Mouse (Mus musculus): Measurements from ENCODE around the gene Grap. TPM values are rescaled to one million over a fixed set of nuclear protein-coding genes. Genes with fewer than 3 reads are reported as not detected.

The Grap gene
- polyA plus RNA-seq, 1 experiment from 2014 or later, result 4.3 TPM

DNA sequence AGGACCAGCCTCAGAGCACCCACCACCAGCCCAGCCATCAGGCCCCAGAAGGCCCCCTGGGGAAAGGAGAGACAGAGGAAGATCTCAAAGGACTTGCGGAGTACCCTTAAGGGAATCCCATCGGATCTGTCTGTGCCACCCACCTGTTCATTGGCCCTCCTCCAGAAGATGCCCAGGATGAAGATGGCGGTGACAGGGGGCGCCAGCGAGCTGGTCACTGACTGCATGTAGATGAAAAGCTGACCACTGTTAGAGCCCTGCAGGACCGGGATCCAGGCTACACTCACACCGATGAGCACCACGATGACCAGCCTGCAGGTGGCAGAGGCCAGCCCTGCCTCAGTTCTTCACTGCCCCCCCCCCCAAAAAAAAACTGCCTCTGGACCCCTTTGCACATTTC lies 20.6 kb downstream of the Grap start:
- H3K4me3 ChIP-seq (replicated peaks), result no peak overlapping the region
- no peak overlapping the region for H3K4me2 ChIP-seq
- H3K27ac ChIP-seq (replicated peaks), result no peak overlapping the region
- ATAC-seq (ENCODE audit: insufficient read depth), result no peak
- WGBS (ENCODE audit: insufficient replicate concordance), result 34% methylated on average over 8 of the region's 8 CpGs
- H3K4me1 ChIP-seq (replicated peaks), result 0 out of 2 replicates have a peak, but pooled peaks cover 3% of the 10 kb centered on the region
- H3K27me3 ChIP-seq, result peaks cover 42% of the 10 kb centered on the region
- H3K9me3 ChIP-seq (replicated peaks), result no peaks in the 10 kb centered on the region
- no peaks in the 10 kb centered on the region for H3K36me3 ChIP-seq (replicated peaks)
- H3K9ac ChIP-seq, result no peak overlapping the region

DNA sequence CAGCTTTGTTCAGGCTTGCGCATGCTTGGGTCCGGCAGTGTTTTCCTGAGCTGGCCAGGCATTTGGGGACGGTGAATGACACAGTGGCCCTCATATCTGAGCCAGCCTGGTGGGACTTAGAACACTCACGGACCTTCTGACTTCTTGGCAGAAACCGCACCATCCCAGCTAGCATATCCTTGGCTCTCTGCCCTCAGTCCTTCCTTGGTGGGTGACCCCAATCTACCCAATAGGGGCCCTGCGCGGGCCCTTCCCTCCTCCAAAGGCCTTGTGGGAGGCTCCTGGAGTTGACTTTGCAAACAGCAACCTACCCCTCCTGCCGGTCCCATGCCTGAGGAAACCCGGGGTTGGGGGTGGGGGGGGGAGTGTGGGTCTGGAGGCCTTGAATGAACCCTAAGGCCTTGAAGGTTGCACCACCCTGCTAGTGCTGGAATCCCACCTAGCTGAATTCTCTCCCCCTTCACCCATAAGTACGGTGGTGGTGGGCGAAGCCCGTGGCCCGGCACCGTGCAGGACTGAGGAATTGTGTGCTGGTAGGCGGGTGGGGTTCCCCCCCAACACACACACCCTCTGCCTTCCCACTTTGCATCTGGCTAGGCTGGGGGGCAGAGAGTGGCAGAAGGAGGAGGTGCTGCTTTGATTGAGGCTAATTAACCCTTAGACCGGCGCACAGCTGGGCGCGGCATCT lies 21.2 kb downstream of the Grap start:
- H3K27ac ChIP-seq (replicated peaks), result no peak overlapping the region
- 41% methylated on average over 19 of the region's 19 CpGs for WGBS (ENCODE audit: insufficient replicate concordance)
- no peaks in the 10 kb centered on the region for H3K9me3 ChIP-seq (replicated peaks)
- no peaks in the 10 kb centered on the region for H3K36me3 ChIP-seq (replicated peaks)
- no peak overlapping the region for H3K9ac ChIP-seq
- peaks cover 47% of the 10 kb centered on the region for H3K27me3 ChIP-seq
- no peak overlapping the region for H3K4me3 ChIP-seq (replicated peaks)
- 0 out of 2 replicates have a peak, but pooled peaks cover 3% of the 10 kb centered on the region for H3K4me1 ChIP-seq (replicated peaks)
- ATAC-seq (ENCODE audit: insufficient read depth), result no peak
- H3K4me2 ChIP-seq, result no peak overlapping the region

- 10% methylated on average over 8 of the region's 8 CpGs for WGBS (ENCODE audit: insufficient replicate concordance)
- Histone ChIP-seq H3K4me2 (no peak overlapping the region), H3K4me1 (replicated peaks) (0 out of 2 replicates have a peak, but pooled peaks cover 3% of the 10 kb centered on the region), H3K27ac (replicated peaks) (no peak overlapping the region), H3K4me3 (replicated peaks) (no peak overlapping the region), H3K9ac (no peak overlapping the region), H3K36me3 (replicated peaks) (no peaks in the 10 kb centered on the region), H3K9me3 (replicated peaks) (no peaks in the 10 kb centered on the region), H3K27me3 (peaks cover 52% of the 10 kb centered on the region)
- no peak for ATAC-seq (ENCODE audit: insufficient read depth)
These were observed 21.7 kb downstream of the Grap start for GRCm38 (mm10) chr11:61674839-61675159.

GRCm38 (mm10) chr11:61675332-61675731 lies 22.3 kb downstream of the Grap start:
- WGBS (ENCODE audit: insufficient replicate concordance), result 28% methylated on average over 2 of the region's 2 CpGs
- ATAC-seq (ENCODE audit: insufficient read depth), result no peak
- Histone ChIP-seq H3K4me2 (no peak overlapping the region), H3K36me3 (replicated peaks) (no peaks in the 10 kb centered on the region), H3K4me3 (replicated peaks) (no peak overlapping the region), H3K27ac (replicated peaks) (no peak overlapping the region), H3K9me3 (replicated peaks) (no peaks in the 10 kb centered on the region), H3K4me1 (replicated peaks) (0 out of 2 replicates have a peak, but pooled peaks cover 3% of the 10 kb centered on the region), H3K27me3 (peaks cover 53% of the 10 kb centered on the region), H3K9ac (no peak overlapping the region)

GRCm38 (mm10) chr11:61676216-61676854 lies 23.3 kb downstream of the Grap start:
- no peak overlapping the region for H3K4me3 ChIP-seq (replicated peaks)
- H3K36me3 ChIP-seq (replicated peaks), result no peaks in the 10 kb centered on the region
- no peak overlapping the region for H3K4me2 ChIP-seq
- WGBS (ENCODE audit: insufficient replicate concordance), result 60% methylated on average over 7 of the region's 7 CpGs
- H3K9ac ChIP-seq, result no peak overlapping the region
- H3K4me1 ChIP-seq (replicated peaks), result 0 out of 2 replicates have a peak, but pooled peaks cover 3% of the 10 kb centered on the region
- peaks cover 53% of the 10 kb centered on the region for H3K27me3 ChIP-seq
- H3K9me3 ChIP-seq (replicated peaks), result no peaks in the 10 kb centered on the region
- no peak overlapping the region for H3K27ac ChIP-seq (replicated peaks)
- ATAC-seq (ENCODE audit: insufficient read depth), result no peak

DNA sequence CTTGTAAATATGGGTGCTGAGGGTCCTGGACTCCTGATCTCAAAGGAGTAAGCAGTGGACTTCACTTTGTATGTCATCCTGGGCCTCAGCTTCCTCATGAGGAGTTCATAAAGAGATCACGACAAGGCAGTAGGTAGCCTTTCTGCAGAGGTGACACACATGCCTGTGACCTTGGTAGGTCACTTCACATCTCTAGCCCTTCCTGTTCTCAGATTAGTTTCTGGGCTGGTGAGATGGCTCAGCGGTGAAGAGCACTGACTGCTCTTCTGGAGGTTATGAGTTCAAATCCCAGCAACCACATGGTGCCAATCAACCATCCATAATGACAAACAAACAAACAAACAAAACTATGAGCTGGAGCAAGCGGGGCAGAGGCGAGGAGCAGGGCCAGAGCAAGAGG lies 24.6 kb downstream of the Grap start:
- Histone ChIP-seq H3K27me3 (peaks cover 58% of the 10 kb centered on the region), H3K4me2 (no peak overlapping the region), H3K27ac (replicated peaks) (no peak overlapping the region), H3K9me3 (replicated peaks) (no peaks in the 10 kb centered on the region), H3K4me1 (replicated peaks) (0 out of 2 replicates have a peak, but pooled peaks cover 3% of the 10 kb centered on the region), H3K4me3 (replicated peaks) (no peak overlapping the region), H3K36me3 (replicated peaks) (no peaks in the 10 kb centered on the region), H3K9ac (no peak overlapping the region)
- no peak for ATAC-seq (ENCODE audit: insufficient read depth)
- WGBS (ENCODE audit: insufficient replicate concordance), result 58% methylated on average over 4 of the region's 4 CpGs

DNA sequence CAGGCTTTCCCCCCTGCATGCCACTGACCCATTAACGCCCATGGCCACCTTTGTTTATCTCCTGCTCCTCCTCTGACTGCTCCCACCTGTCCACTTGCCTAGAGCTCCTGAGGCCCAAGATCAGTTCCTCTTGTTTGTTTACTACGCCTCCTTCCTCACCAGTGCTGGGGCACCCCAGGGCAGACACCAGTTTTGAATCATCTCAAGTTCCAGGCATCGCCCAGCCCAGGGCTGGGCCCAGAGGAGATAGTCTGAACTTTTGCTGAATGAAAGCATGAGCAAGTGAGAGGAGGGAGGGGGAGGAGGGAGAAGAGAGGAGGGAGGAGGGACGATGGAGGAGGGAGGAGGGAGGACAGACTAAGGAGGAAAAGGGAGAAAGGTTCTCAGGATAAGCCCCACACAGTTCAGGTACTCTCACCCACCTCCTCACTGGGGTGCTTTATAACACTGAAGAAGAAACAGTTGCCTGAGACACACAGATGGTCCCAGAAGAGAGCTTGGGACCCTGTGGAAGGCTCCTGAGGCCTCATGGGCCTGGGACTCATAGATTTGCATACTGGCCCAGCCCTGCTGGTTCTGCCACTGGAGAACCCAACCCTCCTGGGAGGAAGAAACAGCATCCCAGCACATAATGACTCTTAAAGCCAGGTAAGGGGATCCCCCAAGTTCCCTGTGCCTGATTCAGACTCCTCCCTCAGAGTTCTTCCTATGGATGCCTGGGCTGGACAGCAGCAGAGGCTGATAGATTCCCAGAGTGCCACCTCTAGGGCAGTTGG lies 26.2 kb downstream of the Grap start:
- no peak for ATAC-seq (ENCODE audit: insufficient read depth)
- Histone ChIP-seq H3K4me2 (no peak overlapping the region), H3K36me3 (replicated peaks) (no peaks in the 10 kb centered on the region), H3K27ac (replicated peaks) (no peak overlapping the region), H3K27me3 (peaks cover 63% of the 10 kb centered on the region), H3K4me3 (replicated peaks) (no peak overlapping the region), H3K9me3 (replicated peaks) (no peaks in the 10 kb centered on the region), H3K9ac (no peak overlapping the region), H3K4me1 (replicated peaks) (peaks cover 14% of the 10 kb centered on the region)
- WGBS (ENCODE audit: insufficient replicate concordance), result 52% methylated on average over 4 of the region's 4 CpGs

DNA sequence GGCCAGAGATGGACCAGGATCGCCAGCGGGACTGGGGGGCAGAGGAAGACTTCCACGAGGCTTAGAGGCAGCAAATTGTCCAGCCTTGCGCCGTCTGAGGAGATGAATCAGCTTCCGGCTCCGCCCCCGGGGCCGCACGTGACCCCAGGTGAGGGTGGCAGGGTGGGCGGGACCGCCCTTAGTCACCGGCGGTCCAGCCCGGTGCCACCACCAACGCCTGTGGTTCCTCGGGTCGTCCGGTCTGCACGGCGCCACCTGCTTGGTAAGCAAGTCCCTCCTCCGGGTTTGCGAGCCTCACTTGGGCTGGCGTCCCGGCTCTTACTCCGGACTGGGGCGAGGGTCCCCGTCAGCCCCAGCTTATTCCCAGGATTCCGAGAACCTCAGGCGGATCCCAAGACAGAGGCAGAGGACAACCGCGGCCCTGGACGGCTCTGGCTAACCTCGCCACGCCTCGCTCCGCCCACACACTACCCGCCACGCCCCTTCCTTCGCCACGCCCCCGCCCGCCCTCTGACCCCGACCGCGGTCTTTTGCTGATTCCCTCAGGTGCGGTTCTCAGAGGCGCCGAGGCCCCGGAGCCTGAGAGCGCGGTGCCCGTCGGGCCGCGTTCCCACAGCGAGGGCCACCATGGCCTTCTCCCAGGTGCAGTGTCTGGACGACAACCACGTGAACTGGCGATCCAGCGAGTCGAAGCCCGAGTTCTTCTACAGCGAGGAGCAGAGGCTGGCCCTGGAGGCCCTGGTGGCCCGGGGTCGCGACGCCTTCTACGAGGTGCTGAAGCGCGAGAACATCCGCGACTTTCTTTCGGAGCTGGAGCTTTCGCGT lies 31.1 kb downstream of the Grap start, which contains the start of gene Fam83g:
Fam83g (plus strand) TSS at position 185 of the 825 bp plus-strand sequence.
- peaks cover 40% of the 10 kb centered on the region for H3K27me3 ChIP-seq
- H3K4me3 ChIP-seq (replicated peaks), result peak within 1 kb of the TSS; percentile 69
- 2% methylated on average over 76 of the region's 76 CpGs for WGBS (ENCODE audit: insufficient replicate concordance)
- H3K9me3 ChIP-seq (replicated peaks), result no peaks in the 10 kb centered on the region
- peaks cover 60% of the 10 kb centered on the region for H3K4me1 ChIP-seq (replicated peaks)
- peak within 1 kb of the TSS; percentile 84 for H3K27ac ChIP-seq (replicated peaks)
- H3K9ac ChIP-seq, result peak within 1 kb of the TSS; percentile 75
- peak within 1 kb of the TSS; percentile 94 for H3K4me2 ChIP-seq
- 0 out of 2 replicates have a peak, but pooled peaks cover 6% of the 10 kb centered on the region for H3K36me3 ChIP-seq (replicated peaks)
- peak; percentile 79 for ATAC-seq (ENCODE audit: insufficient read depth)

GRCm38 (mm10) chr11:61685119-61685725 lies 32.2 kb downstream of the Grap start:
- Histone ChIP-seq H3K9ac (peak overlapping the region; percentile 75), H3K27ac (replicated peaks) (peak overlapping the region; percentile 84), H3K4me1 (replicated peaks) (peaks cover 68% of the 10 kb centered on the region), H3K9me3 (replicated peaks) (no peaks in the 10 kb centered on the region), H3K4me2 (peak overlapping the region; percentile 94), H3K36me3 (replicated peaks) (0 out of 2 replicates have a peak, but pooled peaks cover 6% of the 10 kb centered on the region), H3K27me3 (peaks cover 33% of the 10 kb centered on the region), H3K4me3 (replicated peaks) (peak overlapping the region; percentile 69)
- WGBS (ENCODE audit: insufficient replicate concordance), result 29% methylated on average over 8 of the region's 8 CpGs
- no peak for ATAC-seq (ENCODE audit: insufficient read depth)

DNA sequence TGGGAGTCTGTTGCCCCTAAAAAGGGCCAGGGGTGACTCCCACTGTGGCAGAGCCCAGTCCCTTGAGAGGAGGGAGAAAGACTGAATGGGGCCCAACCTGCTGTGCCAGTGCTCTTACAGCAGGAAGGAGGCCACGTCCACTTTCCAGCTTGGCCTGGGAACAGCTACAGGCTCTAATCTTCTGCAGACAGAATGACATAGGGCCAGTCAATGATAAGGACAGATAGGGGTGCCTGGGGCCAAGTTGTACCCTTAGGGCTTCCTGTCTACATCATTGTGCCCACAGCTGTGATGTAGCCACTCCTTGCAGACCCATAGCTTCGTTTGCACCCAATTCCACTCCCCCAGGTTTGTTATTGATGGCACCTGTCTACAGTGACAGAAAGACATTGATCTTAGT lies 33.1 kb downstream of the Grap start:
- Histone ChIP-seq H3K4me3 (replicated peaks) (peak overlapping the region; percentile 69), H3K9me3 (replicated peaks) (no peaks in the 10 kb centered on the region), H3K27me3 (peaks cover 33% of the 10 kb centered on the region), H3K9ac (peak overlapping the region; percentile 75), H3K27ac (replicated peaks) (peak overlapping the region; percentile 84), H3K36me3 (replicated peaks) (0 out of 2 replicates have a peak, but pooled peaks cover 6% of the 10 kb centered on the region), H3K4me1 (replicated peaks) (peaks cover 68% of the 10 kb centered on the region), H3K4me2 (peak overlapping the region; percentile 94)
- ATAC-seq (ENCODE audit: insufficient read depth), result peak; percentile 76
- 12% methylated on average over 2 of the region's 2 CpGs for WGBS (ENCODE audit: insufficient replicate concordance)

Data from liver, embryonic 15.5 days (tissue).